Mouse (Mus musculus) cerebellum, postnatal 36 days (tissue): ENCODE data around the gene Supt4a.

Experiments
- DNase-seq, 2 experiments: peaks; one replicate each; pipeline ENCODE4 v3.0.0; 2021 to 2022; ENCODE audit warnings: mixed read lengths in 2 of 2

Supt4a gene

GRCm38 (mm10) chr11:87737175-87737740, at the start of gene Supt4a:
Gene Supt4a (plus strand): TSS chr11:87737552.
- peak; percentile 94 to 98 for DNase-seq

GRCm38 (mm10) chr11:87688478-87689203, 48.7 kb upstream of the Supt4a start:
- no peak for DNase-seq

GRCm38 (mm10) chr11:87689402-87689808, 47.9 kb upstream of the Supt4a start:
- DNase-seq, result no peak

GRCm38 (mm10) chr11:87690054-87690740, 47.2 kb upstream of the Supt4a start:
- DNase-seq, result no peak

GRCm38 (mm10) chr11:87697131-87697682, 40.1 kb upstream of the Supt4a start:
- no peak for DNase-seq

- DNase-seq, result no peak
These were observed 39.2 kb upstream of the Supt4a start for GRCm38 (mm10) chr11:87698126-87698525.

GRCm38 (mm10) chr11:87701108-87701507, 36.2 kb upstream of the Supt4a start:
- DNase-seq, result no peak

GRCm38 (mm10) chr11:87701877-87702620, 35.3 kb upstream of the Supt4a start:
- no peak for DNase-seq

GRCm38 (mm10) chr11:87703654-87704053, 33.7 kb upstream of the Supt4a start:
- DNase-seq, result no peak

- no peak for DNase-seq
These were observed 33.1 kb upstream of the Supt4a start for GRCm38 (mm10) chr11:87704289-87704688.

GRCm38 (mm10) chr11:87707570-87707969, 29.8 kb upstream of the Supt4a start:
- DNase-seq, result no peak

GRCm38 (mm10) chr11:87708979-87709378, 28.4 kb upstream of the Supt4a start:
- no peak for DNase-seq

GRCm38 (mm10) chr11:87709513-87710261, 27.7 kb upstream of the Supt4a start:
- peak in 1 of 2 experiments; percentile 17 for DNase-seq

- DNase-seq, result no peak
These were observed 27.1 kb upstream of the Supt4a start for GRCm38 (mm10) chr11:87710262-87710615.

- DNase-seq, result no peak
These were observed 25.2 kb upstream of the Supt4a start for GRCm38 (mm10) chr11:87712188-87712587.

- DNase-seq, result no peak
These were observed 21.4 kb upstream of the Supt4a start for GRCm38 (mm10) chr11:87715999-87716398.

GRCm38 (mm10) chr11:87719526-87719925, 17.8 kb upstream of the Supt4a start:
- DNase-seq, result no peak

GRCm38 (mm10) chr11:87720324-87720723, 17.0 kb upstream of the Supt4a start:
- DNase-seq, result no peak

- DNase-seq, result no peak
These were observed 16.5 kb upstream of the Supt4a start for GRCm38 (mm10) chr11:87720839-87721238.

- DNase-seq, result no peak
These were observed 15.2 kb upstream of the Supt4a start for GRCm38 (mm10) chr11:87722168-87722567.

GRCm38 (mm10) chr11:87722891-87723290, 14.5 kb upstream of the Supt4a start:
- no peak for DNase-seq

GRCm38 (mm10) chr11:87725515-87725914, 11.8 kb upstream of the Supt4a start:
- DNase-seq, result no peak
